Mouse (Mus musculus): Measurements from ENCODE around the gene Efna2.

DNA sequence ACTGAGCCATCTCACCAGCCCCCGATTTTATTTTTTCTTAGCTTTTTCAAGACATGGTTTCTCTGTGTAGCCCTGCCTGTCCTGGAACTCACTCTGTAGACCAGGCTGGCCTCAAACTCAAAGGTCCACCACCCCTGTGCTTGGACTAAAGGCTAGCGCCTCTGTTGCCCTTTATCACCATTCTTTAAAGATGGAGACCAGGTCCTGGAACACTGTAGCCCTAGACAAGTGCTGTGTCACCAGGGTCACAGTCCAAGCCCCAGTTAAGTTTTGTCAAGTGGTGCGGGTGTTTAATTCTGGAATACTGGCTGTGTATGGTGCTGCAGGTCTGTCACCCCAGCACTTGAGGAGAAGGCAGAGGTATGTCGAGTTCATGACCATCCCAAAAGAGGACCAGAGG is 57.7 kb downstream of the Efna2 start:
- TF ChIP-seq POLR2A (IDR thresholded peaks at IDR 0.05; ENCODE audit: low read depth, low read length) (no peak), CTCF (IDR thresholded peaks at IDR 0.05; ENCODE audit: extremely low read depth, insufficient read depth, insufficient read length, insufficient replicate concordance) (no peak)

Data from spleen, adult 2 months (tissue).